Mouse (Mus musculus): ENCODE measurements at regions not wholly inside any gene's neighbourhood (a gene's known extent, or its start where the extent isn't known, plus 50 kb on each side); places are given as distances from the start of the nearest gene placed in this dataset.

DNA sequence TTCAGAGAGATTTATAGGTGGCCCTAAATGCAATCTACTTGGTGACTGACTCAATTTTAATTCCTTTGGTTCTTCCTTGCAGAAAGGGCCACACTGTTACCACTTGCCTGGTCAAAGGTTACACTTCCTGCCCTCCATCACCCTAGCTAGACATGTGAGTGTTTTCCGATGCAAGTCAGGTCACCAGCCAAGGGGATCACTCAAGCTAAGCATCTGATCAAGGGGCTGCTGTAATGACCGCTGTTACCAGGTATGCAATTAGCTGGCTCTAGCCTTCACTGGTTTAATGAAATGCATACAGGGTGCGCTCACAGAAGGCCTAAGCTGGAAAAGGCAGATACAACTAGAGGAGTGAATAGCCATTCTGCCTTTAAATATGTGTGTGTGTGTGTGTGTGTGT lies 105.1 kb downstream of the Mtx2 start:
- Histone ChIP-seq H3K4me1 (ENCODE audit: control insufficient read depth, insufficient read depth, low read length) (no peaks in the 10 kb centered on the region), H3K4me3 (ENCODE audit: insufficient read depth, low read length) (no peak overlapping the region), H3K27ac (ENCODE audit: insufficient read depth, low read length) (no peak overlapping the region)
- no peak for TF ChIP-seq POLR2A (IDR thresholded peaks at IDR 0.05; ENCODE audit: extremely low read depth, insufficient read depth, low read length)
- no peak for TF ChIP-seq CTCF (IDR thresholded peaks at IDR 0.05; ENCODE audit: extremely low read depth, insufficient read depth, low read length)

DNA sequence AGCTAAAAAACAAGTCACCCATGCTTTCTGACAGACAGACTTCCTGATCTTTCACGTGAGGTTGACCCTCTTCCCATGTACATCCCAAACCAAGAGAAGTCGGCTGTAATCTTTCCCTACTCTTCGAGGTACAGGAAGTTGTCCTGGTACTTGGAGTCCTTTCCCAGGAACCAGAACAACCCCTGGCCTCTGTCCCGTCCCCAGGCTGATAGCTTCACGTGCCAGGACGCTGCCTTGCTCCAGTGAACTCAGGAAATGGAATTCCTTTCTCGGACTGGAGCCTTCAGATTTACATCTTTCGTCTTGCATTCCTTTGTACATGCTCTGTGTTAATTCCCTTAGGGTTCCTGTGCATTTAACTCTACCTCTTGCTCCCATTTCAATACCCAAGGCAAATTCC lies 107.6 kb downstream of the Mtx2 start:
- Histone ChIP-seq H3K27ac (ENCODE audit: insufficient read depth, low read length) (no peak overlapping the region), H3K4me3 (ENCODE audit: insufficient read depth, low read length) (no peak overlapping the region), H3K4me1 (ENCODE audit: control insufficient read depth, insufficient read depth, low read length) (no peaks in the 10 kb centered on the region)
- no peak for TF ChIP-seq CTCF (IDR thresholded peaks at IDR 0.05; ENCODE audit: extremely low read depth, insufficient read depth, low read length)
- TF ChIP-seq POLR2A (IDR thresholded peaks at IDR 0.05; ENCODE audit: extremely low read depth, insufficient read depth, low read length), result no peak

DNA sequence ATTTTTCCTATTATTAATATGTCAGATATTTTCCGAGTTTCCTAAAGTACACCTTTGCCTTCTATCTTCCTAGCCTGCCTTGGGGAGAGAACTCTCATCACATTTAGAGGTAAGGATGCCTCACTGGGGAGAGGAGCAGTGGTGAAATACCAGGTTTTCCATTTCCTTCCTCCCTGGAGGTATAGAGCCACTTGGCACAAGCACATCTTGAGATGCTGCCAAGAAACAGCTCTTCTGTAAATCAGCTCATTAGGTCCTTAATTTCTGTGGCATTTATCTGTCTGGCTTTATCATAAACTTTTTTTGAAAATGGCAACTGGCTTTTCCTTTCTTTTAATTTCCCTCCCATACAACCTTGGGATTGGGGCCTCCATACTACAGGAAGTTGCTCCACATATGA lies 108.2 kb downstream of the Mtx2 start:
- Histone ChIP-seq H3K4me1 (ENCODE audit: control insufficient read depth, insufficient read depth, low read length) (no peaks in the 10 kb centered on the region), H3K27ac (ENCODE audit: insufficient read depth, low read length) (no peak overlapping the region), H3K4me3 (ENCODE audit: insufficient read depth, low read length) (no peak overlapping the region)
- TF ChIP-seq CTCF (IDR thresholded peaks at IDR 0.05; ENCODE audit: extremely low read depth, insufficient read depth, low read length) (no peak), POLR2A (IDR thresholded peaks at IDR 0.05; ENCODE audit: extremely low read depth, insufficient read depth, low read length) (no peak)

DNA sequence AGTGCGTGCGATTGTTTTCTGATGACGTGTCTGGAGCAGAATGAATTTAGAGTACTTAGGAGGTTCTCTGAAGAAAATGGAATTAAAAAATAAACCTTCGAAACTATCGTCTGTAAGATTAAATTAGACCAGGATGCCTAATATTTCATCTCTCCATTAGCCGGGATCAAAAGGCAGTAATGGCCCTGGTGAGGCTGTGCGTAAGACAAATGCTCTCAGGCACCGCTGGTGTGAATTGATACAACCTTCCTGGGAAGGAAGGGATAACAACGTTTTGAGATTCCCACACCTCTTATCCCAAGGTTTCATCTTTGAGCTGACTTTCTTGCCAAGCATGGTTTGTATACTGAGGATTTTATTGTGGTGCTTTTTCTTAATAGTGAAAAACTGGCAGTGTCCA lies 113.1 kb downstream of the Mtx2 start:
- TF ChIP-seq POLR2A (IDR thresholded peaks at IDR 0.05; ENCODE audit: extremely low read depth, insufficient read depth, low read length) (no peak), CTCF (IDR thresholded peaks at IDR 0.05; ENCODE audit: extremely low read depth, insufficient read depth, low read length) (no peak)
- no peaks in the 10 kb centered on the region for H3K4me1 ChIP-seq (ENCODE audit: control insufficient read depth, insufficient read depth, low read length)
- no peak overlapping the region for H3K27ac ChIP-seq (ENCODE audit: insufficient read depth, low read length)
- no peak overlapping the region for H3K4me3 ChIP-seq (ENCODE audit: insufficient read depth, low read length)

DNA sequence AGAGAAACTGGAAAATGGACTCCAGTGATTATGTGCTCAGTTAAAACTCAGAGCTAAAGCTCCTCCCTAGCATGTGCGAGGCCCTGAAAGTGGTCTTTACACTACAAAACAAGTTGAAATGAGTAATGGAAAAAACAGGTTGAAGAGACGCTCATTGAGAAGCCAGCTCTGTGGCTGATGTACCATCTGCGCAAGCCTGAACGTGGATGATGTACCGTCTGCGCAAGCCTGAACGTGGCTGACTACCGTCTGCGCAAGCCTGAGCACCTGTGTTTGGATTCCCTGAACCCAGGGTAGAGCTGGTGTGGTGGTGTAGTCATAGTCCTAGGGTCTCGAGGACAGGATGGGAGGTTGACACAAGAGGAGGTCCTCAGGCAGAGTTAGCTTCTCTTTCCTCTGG lies 116.4 kb downstream of the Mtx2 start:
- Histone ChIP-seq H3K27ac (ENCODE audit: insufficient read depth, low read length) (no peak overlapping the region), H3K4me1 (ENCODE audit: control insufficient read depth, insufficient read depth, low read length) (no peaks in the 10 kb centered on the region), H3K4me3 (ENCODE audit: insufficient read depth, low read length) (no peak overlapping the region)
- TF ChIP-seq CTCF (IDR thresholded peaks at IDR 0.05; ENCODE audit: extremely low read depth, insufficient read depth, low read length) (no peak), POLR2A (IDR thresholded peaks at IDR 0.05; ENCODE audit: extremely low read depth, insufficient read depth, low read length) (no peak)

DNA sequence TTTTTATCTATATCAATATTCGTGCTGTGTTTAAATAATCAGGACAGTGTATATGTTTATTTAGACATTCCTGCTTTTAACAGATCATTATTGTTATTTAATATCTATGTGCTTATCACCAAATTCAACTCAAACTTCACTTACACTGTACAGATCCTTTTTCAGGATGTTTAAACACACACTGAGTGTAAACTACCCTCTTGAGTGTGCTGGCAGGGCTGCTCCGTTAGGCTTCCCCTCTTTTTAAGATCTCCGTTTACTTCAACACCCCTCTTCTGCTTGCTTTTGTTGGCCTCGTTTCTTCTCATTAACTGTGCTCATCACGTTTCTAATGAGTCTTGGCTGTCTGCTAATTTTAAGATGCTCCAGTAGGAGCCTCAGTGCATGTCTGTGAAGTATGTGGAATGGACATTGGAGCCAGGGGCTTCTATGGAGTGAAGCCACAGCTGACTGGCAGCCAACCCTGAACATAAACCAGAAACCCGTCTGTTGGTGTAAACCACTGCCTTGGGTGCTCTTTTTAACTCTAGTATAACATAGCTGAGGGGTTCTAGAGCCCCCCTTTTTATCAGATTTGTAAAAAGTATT lies 117.1 kb downstream of the Mtx2 start:
- Histone ChIP-seq H3K4me1 (ENCODE audit: control insufficient read depth, insufficient read depth, low read length) (no peaks in the 10 kb centered on the region), H3K27ac (ENCODE audit: insufficient read depth, low read length) (no peak overlapping the region), H3K4me3 (ENCODE audit: insufficient read depth, low read length) (no peak overlapping the region)
- TF ChIP-seq POLR2A (IDR thresholded peaks at IDR 0.05; ENCODE audit: extremely low read depth, insufficient read depth, low read length), result no peak
- no peak for TF ChIP-seq CTCF (IDR thresholded peaks at IDR 0.05; ENCODE audit: extremely low read depth, insufficient read depth, low read length)

DNA sequence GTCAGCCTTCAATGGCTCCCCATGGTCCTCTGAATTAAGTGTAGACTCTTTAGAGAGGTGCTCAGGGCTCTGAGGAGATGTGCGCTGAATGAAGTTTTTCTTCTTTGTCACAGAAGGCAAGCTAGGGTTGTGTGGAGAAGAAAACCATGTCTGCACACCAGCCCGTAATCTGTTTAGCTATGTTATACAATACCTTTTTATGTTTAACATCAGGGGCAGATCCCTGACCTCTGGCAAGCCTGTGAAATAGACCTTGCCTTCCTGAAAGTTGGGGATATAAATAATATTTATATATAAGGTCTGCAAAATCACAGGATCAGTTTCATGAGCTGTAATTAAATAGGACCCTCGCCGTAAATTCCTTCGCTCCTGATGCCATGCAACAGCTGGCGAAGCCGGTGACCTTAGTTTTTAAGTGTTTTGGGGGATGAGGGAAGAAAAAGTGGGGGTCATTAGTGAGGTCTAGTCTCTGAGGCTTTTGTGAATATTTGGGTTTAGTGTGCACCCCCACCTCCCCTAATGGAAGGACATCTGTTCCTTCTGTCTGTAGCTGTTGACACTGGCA lies 119.7 kb downstream of the Mtx2 start:
- Histone ChIP-seq H3K4me1 (ENCODE audit: control insufficient read depth, insufficient read depth, low read length) (no peaks in the 10 kb centered on the region), H3K27ac (ENCODE audit: insufficient read depth, low read length) (no peak overlapping the region), H3K4me3 (ENCODE audit: insufficient read depth, low read length) (no peak overlapping the region)
- TF ChIP-seq CTCF (IDR thresholded peaks at IDR 0.05; ENCODE audit: extremely low read depth, insufficient read depth, low read length) (no peak), POLR2A (IDR thresholded peaks at IDR 0.05; ENCODE audit: extremely low read depth, insufficient read depth, low read length) (no peak)

DNA sequence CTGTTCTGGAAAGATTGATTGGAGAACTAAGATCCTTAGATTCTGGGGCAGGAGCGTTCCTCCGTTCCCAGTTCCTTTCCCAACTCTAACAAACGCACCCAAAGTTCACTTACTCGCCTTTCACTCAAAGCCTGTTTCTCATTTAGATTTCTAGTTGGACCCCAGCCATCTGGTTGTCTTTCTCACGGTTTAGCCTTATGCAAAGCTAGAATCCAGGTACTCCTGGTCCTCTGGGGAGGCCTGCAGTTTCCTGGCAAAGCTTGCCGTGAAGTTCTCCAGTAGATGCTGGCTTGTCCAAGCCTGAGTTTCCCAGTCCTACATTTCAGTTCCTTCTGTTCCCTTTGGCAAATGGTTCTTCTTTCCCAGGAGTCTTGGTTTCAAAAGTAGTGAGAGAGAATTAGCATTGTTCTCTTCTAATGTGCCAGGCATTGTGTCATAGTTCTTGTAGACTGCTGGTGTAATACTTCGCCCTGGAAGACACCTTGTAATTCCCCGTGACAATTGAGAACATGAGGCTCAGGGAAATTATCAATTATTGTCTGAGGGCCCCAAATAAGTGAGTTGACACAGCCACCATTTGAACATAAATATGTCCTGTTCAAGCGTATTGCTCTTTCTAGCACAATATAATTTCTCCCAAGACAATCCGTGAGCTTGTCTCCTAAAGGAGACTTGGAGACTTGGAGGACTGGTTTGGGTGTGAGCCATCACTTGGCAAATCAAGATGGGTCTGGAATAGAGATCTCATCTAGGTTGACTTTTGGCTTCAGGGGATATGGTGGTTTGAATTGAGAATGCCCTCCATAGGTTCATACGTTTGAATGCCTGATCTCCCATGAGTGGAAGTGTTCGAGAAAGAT lies 126.0 kb downstream of the Mtx2 start:
- TF ChIP-seq CTCF (IDR thresholded peaks at IDR 0.05; ENCODE audit: extremely low read depth, insufficient read depth, low read length) (no peak), POLR2A (IDR thresholded peaks at IDR 0.05; ENCODE audit: extremely low read depth, insufficient read depth, low read length) (no peak)
- no peak overlapping the region for H3K4me3 ChIP-seq (ENCODE audit: insufficient read depth, low read length)
- no peaks in the 10 kb centered on the region for H3K4me1 ChIP-seq (ENCODE audit: control insufficient read depth, insufficient read depth, low read length)
- no peak overlapping the region for H3K27ac ChIP-seq (ENCODE audit: insufficient read depth, low read length)

DNA sequence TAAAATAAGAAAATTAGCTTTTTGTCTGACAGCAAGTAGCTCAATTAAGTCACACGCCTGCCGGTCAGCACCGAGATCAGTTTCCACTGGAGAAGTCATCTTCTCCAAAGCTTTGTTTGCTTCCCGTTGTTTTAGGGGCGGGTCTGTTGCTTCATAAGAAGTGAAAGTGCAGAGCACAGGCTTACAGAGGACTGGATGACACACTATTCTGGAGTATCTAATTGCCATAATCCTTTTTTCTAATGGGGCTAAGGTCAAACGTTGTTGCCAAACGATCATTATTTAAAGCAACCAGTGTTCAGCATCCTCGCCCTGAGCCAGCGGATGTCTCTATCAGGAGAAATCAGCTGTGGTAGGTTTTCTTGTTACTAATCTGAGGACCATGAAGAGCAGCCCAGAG lies 128.5 kb downstream of the Mtx2 start:
- Histone ChIP-seq H3K4me1 (ENCODE audit: control insufficient read depth, insufficient read depth, low read length) (no peaks in the 10 kb centered on the region), H3K4me3 (ENCODE audit: insufficient read depth, low read length) (no peak overlapping the region), H3K27ac (ENCODE audit: insufficient read depth, low read length) (no peak overlapping the region)
- TF ChIP-seq CTCF (IDR thresholded peaks at IDR 0.05; ENCODE audit: extremely low read depth, insufficient read depth, low read length) (no peak), POLR2A (IDR thresholded peaks at IDR 0.05; ENCODE audit: extremely low read depth, insufficient read depth, low read length) (no peak)
